In genomic region chr7:28267129-28268041, GRCm38 (mm10) we compare ENCODE assay signal across 8 mouse cellular contexts. TPM values are rescaled to one million over a fixed set of nuclear protein-coding genes. Genes with fewer than 3 reads are reported as not detected.
DNase-seq lines count a peak whose midpoint lies in the region; ATAC-seq and TF ChIP-seq lines count a peak whose summit lies in the region.

Gene Eid2 (plus strand): TSS chr7:28267881.

- peaks cover 11% of the 10 kb centered on the region for H3K4me1 ChIP-seq in embryonic facial prominence, embryonic 15.5 days
- peaks cover 5% of the 10 kb centered on the region; the same call in 1 of the 2 replicates for H3K4me1 ChIP-seq in heart, embryonic 11.5 days (ENCODE audit: control insufficient read depth, insufficient read depth, low read length)
- H3K4me1 ChIP-seq in kidney, embryonic 14.5 days (ENCODE audit: control insufficient read depth, insufficient read depth, low read length) = peaks cover 4% of the 10 kb centered on the region; the same call in 1 of the 2 replicates
- H3K4me1 ChIP-seq in limb, embryonic 14.5 days (ENCODE audit: control insufficient read depth, insufficient read depth, low read length) = 0 out of 2 replicates have a peak, but pooled peaks cover 2% of the 10 kb centered on the region

- H3K9me3 ChIP-seq in embryonic facial prominence, embryonic 15.5 days (replicated peaks) = no peaks in the 10 kb centered on the region
- no peaks in the 10 kb centered on the region for H3K9me3 ChIP-seq in heart, embryonic 11.5 days (replicated peaks; ENCODE audit: control insufficient read depth, low read length)
- H3K9me3 ChIP-seq in kidney, embryonic 14.5 days (ENCODE audit: control insufficient read depth, low read length) = no peaks in the 10 kb centered on the region
- H3K9me3 ChIP-seq in limb, embryonic 14.5 days (ENCODE audit: control insufficient read depth, low read length) = 0 out of 2 replicates have a peak, but pooled peaks cover 5% of the 10 kb centered on the region

- H3K27ac ChIP-seq in embryonic facial prominence, embryonic 15.5 days (replicated peaks) = peak within 1 kb of the TSS; percentile 87
- peak within 1 kb of the TSS; percentile 78 for H3K27ac ChIP-seq in heart, embryonic 11.5 days (ENCODE audit: low read depth, low read length)
- H3K27ac ChIP-seq in kidney, embryonic 14.5 days (ENCODE audit: low read depth, low read length) = peak within 1 kb of the TSS; percentile 65; the same call in 1 of the 2 replicates
- peak within 1 kb of the TSS; percentile 91 for H3K27ac ChIP-seq in limb, embryonic 14.5 days (replicated peaks; ENCODE audit: low read depth, low read length)

- H3K9ac ChIP-seq in embryonic facial prominence, embryonic 15.5 days = peak within 1 kb of the TSS; percentile 93
- H3K9ac ChIP-seq in heart, embryonic 11.5 days (ENCODE audit: low read depth, low read length) = peak within 1 kb of the TSS; percentile 88
- peak within 1 kb of the TSS; percentile 97 for H3K9ac ChIP-seq in kidney, embryonic 14.5 days (ENCODE audit: low read depth, low read length)
- H3K9ac ChIP-seq in limb, embryonic 14.5 days (ENCODE audit: low read depth, low read length, severe bottlenecking) = peak within 1 kb of the TSS; percentile 95

- no peaks in the 10 kb centered on the region for H3K27me3 ChIP-seq in embryonic facial prominence, embryonic 15.5 days
- no peaks in the 10 kb centered on the region for H3K27me3 ChIP-seq in heart, embryonic 11.5 days (ENCODE audit: control insufficient read depth, insufficient read depth, low read length)
- no peaks in the 10 kb centered on the region for H3K27me3 ChIP-seq in kidney, embryonic 14.5 days (ENCODE audit: control insufficient read depth, insufficient read depth, low read length)
- H3K27me3 ChIP-seq in limb, embryonic 14.5 days (ENCODE audit: control insufficient read depth, insufficient read depth, low read length) = no peaks in the 10 kb centered on the region

- H3K4me2 ChIP-seq in embryonic facial prominence, embryonic 15.5 days (replicated peaks) = peak within 1 kb of the TSS; percentile 71
- H3K4me2 ChIP-seq in heart, embryonic 11.5 days = peak within 1 kb of the TSS; percentile 83
- peak within 1 kb of the TSS; percentile 82 for H3K4me2 ChIP-seq in kidney, embryonic 14.5 days (replicated peaks; ENCODE audit: low read depth, low read length)
- H3K4me2 ChIP-seq in limb, embryonic 14.5 days (replicated peaks; ENCODE audit: low read depth, low read length, severe bottlenecking) = peak within 1 kb of the TSS; percentile 46

- H3K4me3 ChIP-seq in embryonic facial prominence, embryonic 15.5 days (replicated peaks) = peak within 1 kb of the TSS; percentile 90
- peak within 1 kb of the TSS; percentile 89 for H3K4me3 ChIP-seq in heart, embryonic 11.5 days (ENCODE audit: low read depth, low read length)
- peak within 1 kb of the TSS; percentile 85 for H3K4me3 ChIP-seq in kidney, embryonic 14.5 days (ENCODE audit: low read length)
- peak within 1 kb of the TSS; percentile 85 for H3K4me3 ChIP-seq in limb, embryonic 14.5 days (replicated peaks; ENCODE audit: low read length)

- TF ChIP-seq POLR2A in limb, embryonic 14.5 days (IDR thresholded peaks at IDR 0.05; ENCODE audit: borderline replicate concordance, extremely low read depth, insufficient read depth, insufficient read length) = peak; percentile 85; the same call in 1 of the 2 replicates

- peak; percentile 26 to 40 for DNase-seq in spleen, adult 18-20 months
- DNase-seq in spleen, adult 12 weeks (ENCODE audit: low spot score) = no peak
- DNase-seq in limb, embryonic 14.5 days (ENCODE audit: low spot score) = peak; percentile 94
- peak; percentile 69 for DNase-seq in naive thymus-derived CD4-positive, alpha-beta T cell, adult 2 months (ENCODE audit: low read depth)
- DNase-seq in telencephalon, adult 2 months (ENCODE audit: low read depth, low spot score) = peak; percentile 81

- peak; percentile 87 for ATAC-seq in embryonic facial prominence, embryonic 15.5 days (ENCODE audit: insufficient number of reproducible peaks, low FRiP score, low TSS enrichment, low read depth)
- peak; percentile 80 for ATAC-seq in heart, embryonic 11.5 days (replicated peaks; ENCODE audit: insufficient number of reproducible peaks, low FRiP score, low TSS enrichment)
- ATAC-seq in kidney, embryonic 14.5 days (ENCODE audit: low FRiP score, low TSS enrichment) = peak; percentile 91
- peak; percentile 93 for ATAC-seq in limb, embryonic 14.5 days (ENCODE audit: low FRiP score, low read depth)

- peaks cover 13% of the 10 kb centered on the region for H3K36me3 ChIP-seq in embryonic facial prominence, embryonic 15.5 days
- H3K36me3 ChIP-seq in heart, embryonic 11.5 days (ENCODE audit: control insufficient read depth, insufficient read depth, low read length) = no peaks in the 10 kb centered on the region
- no peaks in the 10 kb centered on the region; the same call in 1 of the 2 replicates for H3K36me3 ChIP-seq in kidney, embryonic 14.5 days (ENCODE audit: control insufficient read depth, insufficient read depth, low read length)
- H3K36me3 ChIP-seq in limb, embryonic 14.5 days (ENCODE audit: control insufficient read depth, insufficient read depth, low read length) = peaks cover 6% of the 10 kb centered on the region

- 5% methylated on average over 57 of the region's 57 CpGs for WGBS in embryonic facial prominence, embryonic 15.5 days
- 7% methylated on average over 57 of the region's 57 CpGs for WGBS in heart, embryonic 11.5 days (ENCODE audit: insufficient replicate concordance)
- 7% methylated on average over 57 of the region's 57 CpGs for WGBS in kidney, embryonic 14.5 days
- WGBS in limb, embryonic 14.5 days = 8% methylated on average over 46 of the region's 57 CpGs

RNA-seq across cellular contexts. Expression of gene Eid2, which starts in this region (rescaled TPM):
- polyA plus RNA-seq in embryonic facial prominence, embryonic 15.5 days (2015; fragmentation: Nextera tagmentation; extraction: Ambion mirVana) = 3.8 and 5.5 TPM in 2 replicates
- 5.4 TPM in 2 replicates for polyA plus RNA-seq in heart, embryonic 11.5 days (2014; fragmentation: Nextera tagmentation; extraction: Ambion mirVana)
- polyA plus RNA-seq in kidney, embryonic 14.5 days (2014; fragmentation: Nextera tagmentation; extraction: Ambion mirVana) = 2.4 and 7.4 TPM in 2 replicates
- 33.0 and 35.0 TPM in 2 replicates for polyA plus RNA-seq in limb, embryonic 14.5 days (2012; rRNA removed)
- polyA plus RNA-seq in limb, embryonic 14.5 days (2014; fragmentation: Nextera tagmentation; extraction: Ambion mirVana) = 12.2 and 17.0 TPM in 2 replicates
